Mouse (Mus musculus) embryonic fibroblast, embryonic 13.5 days (primary cell): ENCODE data around the gene Gm765. TPM values are rescaled to one million over a fixed set of nuclear protein-coding genes. Genes with fewer than 3 reads are reported as not detected.

Experiments used
- H3K27ac ChIP-seq: 2 replicates; pipeline ENCODE4 v1.5.1; 2012; ENCODE audit warnings: low read length, control low read depth, inconsistent platforms; ENCODE audit not compliant: insufficient read depth
- H3K4me1 ChIP-seq: 2 replicates; pipeline ENCODE4 v1.6.1; 2011; ENCODE audit warnings: low read length; ENCODE audit not compliant: control insufficient read depth, insufficient read depth
- H3K4me3 ChIP-seq: 2 replicates; pipeline ENCODE4 v1.5.1; 2011; ENCODE audit warnings: mild to moderate bottlenecking, control low read depth, low read length; ENCODE audit not compliant: insufficient read depth
- CTCF ChIP-seq: IDR thresholded peaks from 2 replicates; pipeline ENCODE4 v1.5.1; 2011; ENCODE audit warnings: mild to moderate bottlenecking, control low read depth, low read length, moderate library complexity, borderline replicate concordance; ENCODE audit not compliant: insufficient read depth
- POLR2A ChIP-seq: IDR thresholded peaks from 2 replicates; pipeline ENCODE4 v1.6.1; 2011; ENCODE audit warnings: low read depth, mild to moderate bottlenecking, control low read depth, low read length, moderate library complexity
- polyA plus RNA-seq: library from polyadenylated mRNA; stranded (reverse); fragments of >200 nt; gene quantifications from 2 replicates; pipeline ENCODE4 v1.2.4, GENCODE M21; 2011; ENCODE audit warnings: low read depth; ENCODE audit not compliant: missing spikeins, insufficient read length

Gene Gm765
- polyA plus RNA-seq, 1 experiment = 0.39 TPM

- no peaks in the 10 kb centered on the region for H3K4me1 ChIP-seq
- no peak overlapping the region for H3K4me3 ChIP-seq
- no peak overlapping the region for H3K27ac ChIP-seq
- TF ChIP-seq CTCF (no peak), POLR2A (no peak)
Measured at GRCm38 (mm10) chr6:98292064-98292463, 50.5 kb downstream of the Gm765 start.

GRCm38 (mm10) chr6:98288316-98288715 lies 54.2 kb downstream of the Gm765 start:
- no peak overlapping the region for H3K4me3 ChIP-seq
- no peak overlapping the region for H3K27ac ChIP-seq
- TF ChIP-seq POLR2A = no peak
- TF ChIP-seq CTCF = no peak
- no peaks in the 10 kb centered on the region for H3K4me1 ChIP-seq

- Histone ChIP-seq H3K27ac (no peak overlapping the region), H3K4me1 (no peaks in the 10 kb centered on the region), H3K4me3 (no peak overlapping the region)
- no peak for TF ChIP-seq POLR2A
- TF ChIP-seq CTCF = no peak
Measured at GRCm38 (mm10) chr6:98287521-98287920, 55.0 kb downstream of the Gm765 start.

- Histone ChIP-seq H3K4me3 (no peak overlapping the region), H3K4me1 (no peaks in the 10 kb centered on the region), H3K27ac (no peak overlapping the region)
- no peak for TF ChIP-seq CTCF
- no peak for TF ChIP-seq POLR2A
Measured at GRCm38 (mm10) chr6:98285190-98285589, 57.4 kb downstream of the Gm765 start.

- TF ChIP-seq POLR2A (no peak), CTCF (no peak)
- Histone ChIP-seq H3K4me3 (no peak overlapping the region), H3K27ac (no peak overlapping the region), H3K4me1 (no peaks in the 10 kb centered on the region)
Measured at GRCm38 (mm10) chr6:98282791-98283190, 59.8 kb downstream of the Gm765 start.

- Histone ChIP-seq H3K27ac (no peak overlapping the region), H3K4me1 (no peaks in the 10 kb centered on the region), H3K4me3 (no peak overlapping the region)
- no peak for TF ChIP-seq CTCF
- TF ChIP-seq POLR2A = no peak
Measured at GRCm38 (mm10) chr6:98271553-98271952, 71.0 kb downstream of the Gm765 start.

- no peak for TF ChIP-seq CTCF
- no peak for TF ChIP-seq POLR2A
- H3K4me3 ChIP-seq = no peak overlapping the region
- H3K27ac ChIP-seq = no peak overlapping the region
- no peaks in the 10 kb centered on the region for H3K4me1 ChIP-seq
Measured at GRCm38 (mm10) chr6:98262961-98263360, 79.6 kb downstream of the Gm765 start.

- Histone ChIP-seq H3K27ac (no peak overlapping the region), H3K4me3 (no peak overlapping the region), H3K4me1 (no peaks in the 10 kb centered on the region)
- TF ChIP-seq CTCF (no peak), POLR2A (no peak)
Measured at GRCm38 (mm10) chr6:98259016-98259415, 83.5 kb downstream of the Gm765 start.

- TF ChIP-seq CTCF (no peak), POLR2A (no peak)
Measured at GRCm38 (mm10) chr6:98246449-98246848, 96.1 kb downstream of the Gm765 start.

GRCm38 (mm10) chr6:98243186-98243585 lies 99.4 kb downstream of the Gm765 start:
- Histone ChIP-seq H3K4me3 (no peak overlapping the region), H3K27ac (no peak overlapping the region), H3K4me1 (no peaks in the 10 kb centered on the region)
- TF ChIP-seq CTCF (no peak), POLR2A (no peak)

More at GRCm38 (mm10) chr6:98246449-98246848, 96.1 kb downstream of the Gm765 start:
- Histone ChIP-seq H3K27ac (no peak overlapping the region), H3K4me3 (no peak overlapping the region), H3K4me1 (no peaks in the 10 kb centered on the region)
